Mouse (Mus musculus): ENCODE measurements around the gene Cpt1a.

DNA sequence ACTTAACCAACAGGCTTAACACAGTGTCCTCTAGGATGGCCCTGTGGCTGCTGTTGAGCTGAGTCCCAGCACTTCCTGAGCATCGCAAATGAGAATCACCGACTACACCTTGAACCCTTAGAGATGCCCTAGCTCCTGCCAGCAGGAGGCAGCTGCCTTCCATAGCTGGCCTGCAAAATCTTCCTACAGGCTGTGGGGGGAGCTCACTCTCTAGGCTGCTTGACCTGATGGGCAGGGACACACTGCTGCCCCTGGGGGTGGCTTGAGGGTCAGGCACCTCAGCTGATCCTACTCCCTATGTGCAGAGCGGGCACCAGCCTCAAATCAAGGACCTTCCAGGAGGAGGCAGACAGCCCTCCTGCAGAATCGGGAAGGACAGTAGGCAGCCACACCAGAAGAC lies 35.5 kb downstream of the Cpt1a start:
- TF ChIP-seq CTCF (IDR thresholded peaks at IDR 0.05; ENCODE audit: low read depth, low read length) (no peak), GATA1 (IDR thresholded peaks at IDR 0.05; ENCODE audit: borderline replicate concordance, low read length) (no peak)
